Mouse (Mus musculus) lung, postnatal 0 days (tissue): ENCODE data around the gene Ttc6.
A peak's percentile ranks its signal among the peaks of the same experiment; 100 is the strongest.

Source experiments
- CTCF ChIP-seq: IDR thresholded peaks from 2 replicates; pipeline ENCODE4 v1.5.1; 2016; ENCODE audit warnings: antibody characterized with exemption, mild to moderate bottlenecking
- EP300 ChIP-seq: IDR thresholded peaks from 2 replicates; pipeline ENCODE4 v1.6.1; 2016; ENCODE audit warnings: antibody characterized with exemption, mild to moderate bottlenecking, control low read depth

- TF ChIP-seq CTCF: peak; percentile 34
- TF ChIP-seq EP300: no peak
These were observed 58.1 kb downstream of the Ttc6 start for GRCm38 (mm10) chr12:57622030-57622429.
